Mouse (Mus musculus) ovary, postnatal 14 days (tissue): ENCODE measurements around the gene Gtpbp10.
A peak's percentile ranks its signal among the peaks of the same experiment; 100 is the strongest.

Experiments used
- DNase-seq: peaks from one replicate; pipeline ENCODE4 v3.0.0; 2022; ENCODE audit warnings: low spot score

Gtpbp10 gene

DNA sequence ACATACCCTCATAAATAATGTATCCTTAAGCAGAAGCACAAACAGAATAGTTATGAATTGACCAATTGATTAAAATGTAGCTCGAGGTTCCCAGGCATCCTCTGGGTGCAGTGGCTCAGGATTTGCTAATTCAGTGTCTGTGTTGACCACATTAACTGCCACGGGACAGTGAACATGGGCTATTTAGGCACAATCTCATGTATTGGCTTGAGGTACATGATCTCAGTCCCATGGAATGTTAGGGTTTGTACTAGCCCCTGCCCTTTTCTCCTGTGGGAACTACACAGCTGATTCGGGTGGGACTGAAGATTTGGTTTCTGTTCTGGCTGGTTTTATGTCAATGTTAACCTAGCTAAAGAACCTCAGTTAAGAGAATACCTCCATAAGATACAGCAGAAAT, 62.9 kb downstream of the Gtpbp10 start:
- DNase-seq, result no peak

DNA sequence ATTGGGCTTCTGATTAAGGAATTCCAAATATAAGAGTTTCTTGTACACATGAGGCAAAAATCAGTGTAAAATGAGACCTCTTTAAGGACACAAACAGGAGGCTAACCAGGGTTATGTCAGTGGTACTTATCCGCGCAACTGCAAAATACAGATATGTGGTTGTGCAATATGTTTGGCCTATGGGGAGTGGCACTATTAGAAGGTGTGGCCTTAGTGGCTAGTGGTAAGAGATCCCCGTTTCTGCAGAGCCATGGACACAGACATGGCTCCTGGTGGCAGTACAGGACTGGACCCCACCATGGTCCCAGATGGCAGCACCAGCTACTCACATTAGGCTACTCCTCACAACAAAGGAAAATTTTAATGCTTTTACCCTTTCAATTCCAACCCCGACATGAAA, 64.3 kb downstream of the Gtpbp10 start:
- no peak for DNase-seq

DNA sequence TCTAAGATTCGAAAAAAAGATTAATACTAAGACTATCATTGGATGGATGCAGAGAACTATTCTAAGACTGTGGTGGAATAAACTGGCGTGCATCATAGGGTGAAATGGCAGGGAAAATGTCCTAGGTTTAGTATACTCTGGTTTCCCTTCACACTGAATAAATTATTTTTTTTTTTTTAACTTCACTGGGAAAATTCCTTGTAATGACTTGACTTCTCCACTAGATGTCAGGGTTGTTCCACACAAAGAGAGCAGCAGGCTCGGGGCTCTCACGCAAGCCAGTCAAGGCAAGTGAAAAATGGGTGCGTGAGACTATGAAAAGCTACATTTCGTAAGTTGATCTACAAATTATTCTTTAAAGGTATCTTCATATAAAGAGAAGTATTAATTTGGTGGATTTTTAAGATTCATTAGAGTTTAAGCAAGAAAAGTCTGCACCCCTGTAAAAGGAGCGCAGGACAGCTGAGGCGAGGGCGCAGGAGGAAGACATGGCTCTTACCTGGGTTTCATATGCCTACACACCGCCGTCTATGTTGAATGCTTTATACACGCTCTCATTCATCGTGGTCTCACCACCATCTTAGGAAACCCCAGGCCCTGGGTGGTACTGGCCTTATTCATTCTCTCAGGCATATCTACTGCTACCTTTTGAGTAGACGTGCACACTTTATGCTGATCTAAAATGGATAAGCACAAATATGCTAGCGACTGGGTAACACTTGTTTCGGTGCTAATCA, 64.9 kb downstream of the Gtpbp10 start:
- DNase-seq, result peak; percentile 30

DNA sequence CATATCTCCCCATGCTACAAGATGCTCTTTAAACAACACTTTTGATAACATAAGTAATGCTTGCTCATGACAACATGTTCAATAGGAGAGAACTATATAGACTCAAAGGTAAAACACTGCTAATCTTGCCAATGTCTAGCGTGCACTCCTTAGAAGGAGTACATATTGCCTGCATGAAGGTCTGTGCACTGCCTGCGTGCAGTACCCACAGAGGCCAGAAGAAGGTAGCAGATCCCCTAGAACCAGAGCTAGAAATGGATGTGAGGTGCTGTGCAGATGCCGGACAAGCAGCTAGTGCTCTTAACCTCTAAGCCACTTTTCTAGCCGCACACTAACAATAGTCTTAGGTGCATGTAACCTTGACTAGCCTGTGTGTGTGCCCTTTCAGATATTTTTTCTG, 67.2 kb downstream of the Gtpbp10 start:
- DNase-seq, result no peak
